Mouse (Mus musculus) megakaryocyte, embryonic 14.5 days (primary cell): ENCODE results near the gene Gramd4. TPM values are rescaled to one million over a fixed set of nuclear protein-coding genes. Genes with fewer than 3 reads are reported as not detected.

Experiments used
- H3K27me3 ChIP-seq: replicated peaks from 2 replicates; pipeline ENCODE3; 2012; ENCODE audit warnings: inconsistent platforms
- H3K36me3 ChIP-seq: replicated peaks from 2 replicates; pipeline ENCODE3; 2012; ENCODE audit warnings: low read length, inconsistent platforms, mixed read lengths
- H3K4me1 ChIP-seq: 2 replicates; pipeline ENCODE4 v1.6.1; 2012; ENCODE audit warnings: inconsistent platforms
- H3K4me3 ChIP-seq: replicated peaks from 2 replicates; pipeline ENCODE3; 2012; ENCODE audit warnings: moderate library complexity, mild to moderate bottlenecking, inconsistent platforms
- H3K9me3 ChIP-seq: 2 replicates; pipeline ENCODE4 v1.6.1; 2012; ENCODE audit warnings: inconsistent platforms
- FLI1 ChIP-seq: IDR thresholded peaks from 2 replicates; pipeline ENCODE4 v1.6.1; 2012; ENCODE audit warnings: low read length, inconsistent platforms, mixed read lengths
- GATA1 ChIP-seq: IDR thresholded peaks from 3 replicates; pipeline ENCODE4 v1.6.1; 2012; ENCODE audit warnings: mixed read lengths, low read length, inconsistent platforms, borderline replicate concordance
- polyA plus RNA-seq: library from polyadenylated mRNA; stranded (reverse); fragments of >175 nt; gene quantifications from 2 replicates; pipeline ENCODE4 v1.2.3, GENCODE M21; 2012; ENCODE audit warnings: low replicate concordance; ENCODE audit not compliant: insufficient read depth

Gene Gramd4
- polyA plus RNA-seq, 1 experiment: 5.0 TPM

DNA sequence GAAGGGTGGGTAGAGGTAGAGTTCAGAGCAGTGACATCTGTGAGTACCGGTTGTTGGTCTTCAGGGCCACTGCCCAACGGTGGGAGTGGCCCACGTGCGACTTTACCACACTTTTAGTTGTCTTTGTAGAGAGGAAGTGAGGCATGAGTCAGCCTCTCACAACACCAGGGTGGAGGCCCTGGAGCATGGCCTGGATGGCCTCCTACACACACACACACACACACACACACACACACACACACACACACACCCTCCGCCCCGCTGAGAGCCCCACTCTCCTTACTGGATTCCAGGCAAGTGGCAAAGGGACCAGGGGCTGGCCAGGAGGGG lies 10.1 kb downstream of the Gramd4 start:
- Histone ChIP-seq H3K36me3 (peaks cover 4% of the 10 kb centered on the region), H3K9me3 (no peaks in the 10 kb centered on the region), H3K4me1 (peaks cover 88% of the 10 kb centered on the region), H3K4me3 (peak overlapping the region; percentile 83), H3K27me3 (peaks cover 26% of the 10 kb centered on the region)
- TF ChIP-seq GATA1 (no peak), FLI1 (no peak)

- Histone ChIP-seq H3K9me3 (no peaks in the 10 kb centered on the region), H3K27me3 (peaks cover 24% of the 10 kb centered on the region), H3K4me3 (peak overlapping the region; percentile 83), H3K36me3 (peaks cover 4% of the 10 kb centered on the region), H3K4me1 (peaks cover 86% of the 10 kb centered on the region)
- TF ChIP-seq GATA1 (no peak), FLI1 (no peak)
Observed at GRCm38 (mm10) chr15:86067941-86068495, 10.5 kb downstream of the Gramd4 start.

- peak overlapping the region; percentile 40 for H3K4me3 ChIP-seq
- no peaks in the 10 kb centered on the region for H3K9me3 ChIP-seq
- peaks cover 7% of the 10 kb centered on the region for H3K36me3 ChIP-seq
- peaks cover 23% of the 10 kb centered on the region for H3K27me3 ChIP-seq
- H3K4me1 ChIP-seq: peaks cover 92% of the 10 kb centered on the region
- TF ChIP-seq GATA1: no peak
- TF ChIP-seq FLI1: no peak
Observed at GRCm38 (mm10) chr15:86069011-86069791, 11.7 kb downstream of the Gramd4 start.

GRCm38 (mm10) chr15:86070368-86070767 lies 12.9 kb downstream of the Gramd4 start:
- H3K36me3 ChIP-seq: peaks cover 13% of the 10 kb centered on the region
- H3K9me3 ChIP-seq: no peaks in the 10 kb centered on the region
- peak overlapping the region; percentile 85 for H3K4me3 ChIP-seq
- TF ChIP-seq GATA1: no peak
- TF ChIP-seq FLI1: no peak
- peaks cover 83% of the 10 kb centered on the region for H3K4me1 ChIP-seq
- H3K27me3 ChIP-seq: peaks cover 13% of the 10 kb centered on the region

DNA sequence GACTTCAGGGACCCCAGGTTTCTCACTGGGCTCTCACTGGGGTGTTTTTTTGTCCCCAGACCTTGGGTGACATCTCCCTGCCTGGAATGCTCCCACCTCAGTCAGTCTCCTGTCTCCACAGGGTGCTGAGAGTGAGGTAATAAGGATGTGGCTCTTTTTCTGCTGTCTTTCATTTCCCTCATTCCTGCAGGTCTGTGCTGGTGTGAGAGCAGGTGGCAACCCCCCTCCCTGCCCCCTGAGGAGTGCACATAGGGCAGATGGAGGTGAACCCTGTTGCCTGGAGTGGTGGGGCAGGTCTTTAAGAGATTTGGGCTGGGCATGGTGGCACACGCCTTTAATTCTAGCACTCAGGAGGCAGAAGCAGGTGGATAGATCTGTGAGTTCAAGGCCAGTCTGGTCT lies 13.7 kb downstream of the Gramd4 start:
- H3K9me3 ChIP-seq: no peaks in the 10 kb centered on the region
- no peak overlapping the region for H3K4me3 ChIP-seq
- TF ChIP-seq GATA1: no peak
- no peak for TF ChIP-seq FLI1
- H3K36me3 ChIP-seq: peaks cover 16% of the 10 kb centered on the region
- peaks cover 13% of the 10 kb centered on the region for H3K27me3 ChIP-seq
- peaks cover 80% of the 10 kb centered on the region for H3K4me1 ChIP-seq

- Histone ChIP-seq H3K4me3 (no peak overlapping the region), H3K9me3 (no peaks in the 10 kb centered on the region), H3K27me3 (peaks cover 20% of the 10 kb centered on the region), H3K4me1 (peaks cover 78% of the 10 kb centered on the region), H3K36me3 (peaks cover 21% of the 10 kb centered on the region)
- no peak for TF ChIP-seq GATA1
- TF ChIP-seq FLI1: no peak
Observed at GRCm38 (mm10) chr15:86074171-86074937, 16.9 kb downstream of the Gramd4 start.

GRCm38 (mm10) chr15:86075305-86076047 lies 18.0 kb downstream of the Gramd4 start:
- H3K36me3 ChIP-seq: peaks cover 21% of the 10 kb centered on the region
- H3K27me3 ChIP-seq: peaks cover 20% of the 10 kb centered on the region
- H3K4me1 ChIP-seq: peaks cover 78% of the 10 kb centered on the region
- H3K9me3 ChIP-seq: no peaks in the 10 kb centered on the region
- no peak for TF ChIP-seq FLI1
- no peak for TF ChIP-seq GATA1
- H3K4me3 ChIP-seq: no peak overlapping the region

DNA sequence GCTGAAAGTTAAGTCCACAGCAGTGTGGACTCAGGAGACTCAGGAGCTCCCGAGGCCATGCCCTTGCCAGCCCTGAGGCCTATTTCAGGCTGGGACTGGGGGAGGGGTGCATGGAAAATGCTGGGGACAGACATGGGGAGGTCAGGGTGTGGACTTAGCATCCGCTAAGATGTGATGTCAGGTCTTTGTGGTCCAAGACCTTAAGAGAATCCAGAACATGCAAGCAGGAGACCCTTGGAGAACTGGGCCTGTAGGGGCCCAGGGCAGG lies 18.5 kb downstream of the Gramd4 start:
- peaks cover 20% of the 10 kb centered on the region for H3K27me3 ChIP-seq
- H3K9me3 ChIP-seq: no peaks in the 10 kb centered on the region
- H3K4me3 ChIP-seq: no peak overlapping the region
- peaks cover 73% of the 10 kb centered on the region for H3K4me1 ChIP-seq
- TF ChIP-seq FLI1: no peak
- no peak for TF ChIP-seq GATA1
- H3K36me3 ChIP-seq: peaks cover 21% of the 10 kb centered on the region

GRCm38 (mm10) chr15:86076378-86076777 lies 18.9 kb downstream of the Gramd4 start:
- Histone ChIP-seq H3K9me3 (no peaks in the 10 kb centered on the region), H3K4me1 (peaks cover 69% of the 10 kb centered on the region), H3K27me3 (peaks cover 20% of the 10 kb centered on the region), H3K36me3 (peaks cover 21% of the 10 kb centered on the region), H3K4me3 (no peak overlapping the region)
- TF ChIP-seq FLI1 (no peak), GATA1 (no peak)
